Mouse (Mus musculus) thymus, postnatal 14 days (tissue): ENCODE data around the gene Stat2.
"Not testable (repeated sequence)": the region's sequence is repeated elsewhere in the genome, so short reads cannot be mapped to it uniquely, and the experiment has no call there.

Experiments
- DNase-seq: peaks from one replicate; pipeline ENCODE4 v3.0.0; 2021

Gene Stat2

GRCm38 (mm10) chr10:128302357-128302756, 32.0 kb downstream of the Stat2 start:
- DNase-seq: no peak

- no peak for DNase-seq
Observed at GRCm38 (mm10) chr10:128302785-128303125, 32.4 kb downstream of the Stat2 start.

- peak; percentile 99 for DNase-seq
Observed at GRCm38 (mm10) chr10:128303126-128304021, 33.0 kb downstream of the Stat2 start, which contains the start of gene Pan2. TSS of gene Pan2 (plus strand) at chr10:128303335.

- no peak for DNase-seq
Observed at GRCm38 (mm10) chr10:128309654-128310053, 39.3 kb downstream of the Stat2 start.

GRCm38 (mm10) chr10:128310177-128310576, 39.8 kb downstream of the Stat2 start:
- DNase-seq: no peak

GRCm38 (mm10) chr10:128310902-128311301, 40.5 kb downstream of the Stat2 start:
- no peak for DNase-seq

- no peak for DNase-seq
Observed at GRCm38 (mm10) chr10:128315578-128315977, 45.2 kb downstream of the Stat2 start.

- no peak for DNase-seq
Observed at GRCm38 (mm10) chr10:128321641-128322040, 51.3 kb downstream of the Stat2 start.

- DNase-seq: peak; percentile 85
Observed at GRCm38 (mm10) chr10:128322141-128323108, 52.1 kb downstream of the Stat2 start, which contains the start of gene Cnpy2. TSS of gene Cnpy2 (plus strand) at chr10:128322459.

- DNase-seq: no peak
Observed at GRCm38 (mm10) chr10:128323516-128323915, 53.2 kb downstream of the Stat2 start.

GRCm38 (mm10) chr10:128326825-128327224, 56.5 kb downstream of the Stat2 start:
- DNase-seq: no peak

- DNase-seq: no peak
Observed at GRCm38 (mm10) chr10:128327610-128328009, 57.3 kb downstream of the Stat2 start.

- not testable (repeated sequence) for DNase-seq
Observed at GRCm38 (mm10) chr10:128332358-128333249, 62.2 kb downstream of the Stat2 start.

- DNase-seq: peak; percentile 88
Observed at GRCm38 (mm10) chr10:128335582-128335981, 65.2 kb downstream of the Stat2 start.

GRCm38 (mm10) chr10:128336195-128336594, 65.8 kb downstream of the Stat2 start:
- DNase-seq: no peak

- DNase-seq: no peak
Observed at GRCm38 (mm10) chr10:128336597-128336996, 66.2 kb downstream of the Stat2 start.

GRCm38 (mm10) chr10:128337306-128338181, 67.2 kb downstream of the Stat2 start, which contains the start of gene Cs:
TSS of gene Cs (plus strand) at chr10:128337734.
- peak; percentile 98 for DNase-seq

- no peak for DNase-seq
Observed at GRCm38 (mm10) chr10:128338415-128338814, 68.1 kb downstream of the Stat2 start.

- no peak for DNase-seq
Observed at GRCm38 (mm10) chr10:128338948-128339347, 68.6 kb downstream of the Stat2 start.

- no peak for DNase-seq
Observed at GRCm38 (mm10) chr10:128340257-128340656, 69.9 kb downstream of the Stat2 start.
